Mouse (Mus musculus) kidney, postnatal 0 days (tissue): ENCODE measurements around the gene Fndc3b. TPM values are rescaled to one million over a fixed set of nuclear protein-coding genes. Genes with fewer than 3 reads are reported as not detected.

ENCODE experiments used
- ATAC-seq: fragments of 200-750 bp; cut with Nextera tagmentation; replicated peaks from 2 replicates; pipeline ENCODE4 v1.8.0; 2017; ENCODE audit warnings: low read depth, moderate number of reproducible peaks, moderate TSS enrichment, moderate library complexity; ENCODE audit not compliant: low FRiP score
- DNase-seq: peaks from one replicate; pipeline ENCODE4 v3.0.0-alpha.2; 2016; ENCODE audit warnings: low spot score
- H3K27ac ChIP-seq: fragments of 300-500 bp; sonication (generic); 2 replicates; pipeline ENCODE4 v1.5.1; 2014; ENCODE audit warnings: mild to moderate bottlenecking
- H3K27me3 ChIP-seq: fragments of 300-500 bp; sonication (generic); 2 replicates; pipeline ENCODE4 v1.6.1; 2014; ENCODE audit warnings: low read length, mixed read lengths; ENCODE audit not compliant: insufficient read depth
- H3K36me3 ChIP-seq: fragments of 300-500 bp; sonication (generic); 2 replicates; pipeline ENCODE4 v1.6.1; 2014; ENCODE audit warnings: low read length, mixed read lengths; ENCODE audit not compliant: insufficient read depth
- H3K4me1 ChIP-seq: fragments of 300-500 bp; sonication (generic); replicated peaks from 2 replicates; pipeline ENCODE4 v1.6.1; 2014; ENCODE audit warnings: antibody characterized with exemption, low read length, mixed read lengths; ENCODE audit not compliant: insufficient read depth
- H3K4me2 ChIP-seq: fragments of 300-500 bp; sonication (generic); 2 replicates; pipeline ENCODE4 v1.6.1; 2014; ENCODE audit warnings: mild to moderate bottlenecking, low read length, moderate library complexity, mixed read lengths
- H3K4me3 ChIP-seq: fragments of 300-500 bp; sonication (generic); replicated peaks from 2 replicates; pipeline ENCODE4 v1.5.1; 2014; ENCODE audit warnings: low read depth, low read length
- H3K9ac ChIP-seq: fragments of 300-500 bp; sonication (generic); 2 replicates; pipeline ENCODE4 v1.6.1; 2014; ENCODE audit warnings: low read depth, low read length
- H3K9me3 ChIP-seq: fragments of 300-500 bp; sonication (generic); replicated peaks from 2 replicates; pipeline ENCODE4 v1.6.1; 2016; ENCODE audit warnings: low read length, inconsistent platforms, mixed read lengths
- CTCF ChIP-seq: IDR thresholded peaks from 2 replicates; pipeline ENCODE4 v1.5.1; 2016; ENCODE audit warnings: antibody characterized with exemption, low read depth, mild to moderate bottlenecking, moderate library complexity
- WGBS: fragments of 180-500 bp; shearing (Covaris S2); extraction: QIAGEN DNeasy Blood & Tissue Kit; methylation state at CpG from one replicate; pipeline ENCODE4 v1.1.7; 2014; 5-methylcytosine and 5-hydroxymethylcytosine counted together
- polyA plus RNA-seq: library from polyadenylated mRNA; unstranded; fragments of >200 nt; fragmentation: Nextera tagmentation; extraction: Ambion mirVana; gene quantifications from 2 replicates; pipeline ENCODE4 v1.2.1, GENCODE M21; 2015

Gene Fndc3b
- polyA plus RNA-seq, 1 experiment from 2014 or later, result 23.1 TPM

DNA sequence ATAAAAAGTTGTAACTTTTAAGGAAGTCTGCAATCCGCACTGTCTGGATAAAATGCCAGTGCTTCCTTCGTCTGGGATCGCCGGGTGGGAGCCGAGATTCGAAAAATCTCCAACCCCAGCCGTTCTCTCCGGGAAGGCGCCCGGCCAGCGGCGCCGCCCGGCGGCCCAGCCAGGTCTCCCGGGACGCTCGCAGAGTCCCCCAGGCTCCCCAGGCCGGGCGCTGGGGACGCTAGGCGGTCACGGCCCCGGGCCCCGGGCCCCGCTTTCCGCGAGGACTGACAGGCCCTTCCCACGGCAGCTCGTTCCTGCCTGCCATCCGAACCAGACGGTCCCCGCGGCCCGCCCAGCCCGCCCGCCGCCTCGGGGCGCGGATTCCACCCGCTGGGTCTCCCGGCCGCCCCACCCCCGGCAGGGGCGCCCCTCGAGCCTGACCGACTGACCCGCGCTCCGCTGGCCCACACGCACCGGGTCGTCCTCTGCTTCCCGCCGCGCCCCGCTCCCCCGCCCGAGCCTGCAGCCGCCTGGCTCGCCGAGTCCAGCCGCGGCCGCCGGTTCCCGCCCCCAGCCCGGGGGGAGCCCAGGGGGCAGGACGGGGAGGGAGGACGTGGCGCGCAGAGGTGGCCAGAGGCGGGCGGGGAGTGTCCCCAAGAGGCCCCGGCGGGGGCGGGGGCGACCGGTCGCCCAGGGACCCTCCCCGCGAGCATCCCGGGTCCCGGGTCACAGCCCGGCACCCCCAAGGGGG lies 1.0 kb downstream of the Fndc3b start:
- Histone ChIP-seq H3K4me1 (peaks cover 23% of the 10 kb centered on the region), H3K9ac (peak overlapping the region; percentile 96), H3K27ac (peak overlapping the region; percentile 95), H3K4me2 (peak overlapping the region; percentile 80), H3K36me3 (no peaks in the 10 kb centered on the region), H3K9me3 (no peaks in the 10 kb centered on the region), H3K4me3 (peak overlapping the region; percentile 63), H3K27me3 (no peaks in the 10 kb centered on the region)
- ATAC-seq (peak; percentile 76), DNase-seq (peak; percentile 85)
- peak; percentile 18; the same call in 1 of the 2 replicates for TF ChIP-seq CTCF
- 0% methylated on average over 56 of the region's 86 CpGs for WGBS

DNA sequence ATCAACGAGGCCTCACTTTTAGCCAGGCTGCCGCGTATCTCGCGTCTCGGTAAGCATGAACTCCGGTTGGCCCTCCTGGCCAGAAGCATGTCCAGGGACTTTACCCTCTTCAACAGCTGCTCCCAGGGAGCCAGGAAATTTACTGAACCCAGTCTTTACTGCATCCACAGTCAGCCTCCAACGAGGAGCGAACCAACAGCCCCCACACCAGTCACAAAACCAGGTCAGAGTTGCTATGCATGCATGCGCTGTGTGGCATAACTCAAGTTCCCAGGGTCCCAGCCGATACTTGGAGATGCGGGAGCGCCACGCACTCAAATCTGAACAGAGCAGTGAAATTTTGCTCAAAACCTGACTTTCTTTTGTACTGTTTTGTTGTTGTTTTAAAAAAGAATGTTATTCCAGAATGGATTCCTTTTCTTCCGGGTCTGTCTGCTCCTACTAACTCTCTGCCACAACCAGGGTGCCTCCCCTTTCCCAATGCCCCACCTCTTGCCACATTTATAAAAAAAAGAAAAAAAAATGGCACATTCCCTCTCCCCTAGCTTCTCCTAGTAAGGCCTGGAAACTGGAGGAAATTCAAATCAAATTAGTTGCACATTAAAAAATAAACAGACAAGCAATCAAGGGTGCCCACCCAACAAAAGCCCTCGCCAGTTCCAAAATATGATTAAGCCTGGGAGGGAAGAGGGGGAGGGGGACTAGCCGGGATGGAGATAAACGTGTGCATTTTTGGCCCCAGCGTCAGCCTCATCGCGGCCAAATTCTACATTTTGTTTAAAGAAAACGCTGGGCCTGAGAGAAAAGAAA lies 1.8 kb downstream of the Fndc3b start:
- Histone ChIP-seq H3K27me3 (no peaks in the 10 kb centered on the region), H3K27ac (peak overlapping the region; percentile 95), H3K4me1 (peaks cover 31% of the 10 kb centered on the region), H3K9ac (peak overlapping the region; percentile 96), H3K4me3 (peak overlapping the region; percentile 63), H3K9me3 (no peaks in the 10 kb centered on the region), H3K36me3 (no peaks in the 10 kb centered on the region), H3K4me2 (peak overlapping the region; percentile 80)
- DNase-seq (peak; percentile 75), ATAC-seq (peak; percentile 6; the same call in 1 of the 2 replicates)
- WGBS, result 2% methylated on average over 22 of the region's 22 CpGs
- no peak for TF ChIP-seq CTCF

DNA sequence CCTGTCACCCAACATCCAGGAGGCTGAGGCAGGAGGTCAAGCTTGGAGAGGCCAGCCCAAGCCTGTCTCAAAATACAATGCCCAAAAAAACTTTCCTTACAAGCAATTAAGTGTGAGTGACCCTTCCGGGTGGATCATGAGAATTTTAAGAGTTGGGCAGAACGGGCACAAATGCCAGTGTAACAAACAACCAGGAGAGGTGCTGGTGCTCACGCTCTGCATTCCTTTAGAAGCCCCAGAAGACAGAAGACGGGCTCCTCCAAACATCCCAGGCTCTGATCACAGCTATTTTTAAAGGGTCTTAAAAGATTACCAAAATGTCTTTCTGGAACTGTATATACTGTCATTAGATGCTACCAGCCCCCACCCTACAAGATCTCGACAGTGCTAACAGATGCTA lies 2.5 kb downstream of the Fndc3b start:
- peak overlapping the region; percentile 95 for H3K27ac ChIP-seq

DNA sequence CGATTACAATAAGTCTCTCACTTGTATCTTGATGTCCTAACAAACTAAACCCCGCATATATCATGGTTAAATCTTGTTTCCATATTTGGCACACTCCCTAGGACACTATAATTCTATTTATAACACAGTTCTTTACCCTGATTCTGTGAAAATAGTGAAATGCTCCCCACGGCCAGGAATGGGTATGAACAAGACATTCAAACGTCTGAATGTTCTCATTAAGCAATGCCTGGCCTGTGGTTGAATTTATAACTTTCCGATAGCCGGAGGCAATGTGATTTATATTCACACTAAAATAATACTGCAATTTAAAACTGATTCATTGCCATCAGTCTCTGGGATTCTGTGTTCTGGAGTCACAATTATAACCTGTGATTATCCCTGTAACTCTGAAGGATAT lies 5.3 kb downstream of the Fndc3b start:
- peaks cover 32% of the 10 kb centered on the region; the same call in 1 of the 2 replicates for H3K4me1 ChIP-seq
- 0 out of 2 replicates have a peak overlapping the region, but pooled peaks have one; percentile 37 for H3K27ac ChIP-seq
- ATAC-seq (no peak), DNase-seq (no peak)
- no peak overlapping the region for H3K9ac ChIP-seq
- no peak overlapping the region for H3K4me3 ChIP-seq
- no peaks in the 10 kb centered on the region for H3K27me3 ChIP-seq
- H3K4me2 ChIP-seq, result no peak overlapping the region
- TF ChIP-seq CTCF, result no peak
- no peaks in the 10 kb centered on the region for H3K9me3 ChIP-seq
- WGBS, result 35% methylated on average over 6 of the region's 6 CpGs
- H3K36me3 ChIP-seq, result no peaks in the 10 kb centered on the region

More for the DNA sequence above, 2.5 kb downstream of the Fndc3b start:
- Histone ChIP-seq H3K27me3 (no peaks in the 10 kb centered on the region), H3K4me3 (peak overlapping the region; percentile 63), H3K36me3 (no peaks in the 10 kb centered on the region), H3K4me1 (peaks cover 32% of the 10 kb centered on the region), H3K9ac (peak overlapping the region; percentile 96; the same call in 1 of the 2 replicates), H3K9me3 (no peaks in the 10 kb centered on the region), H3K4me2 (peak overlapping the region; percentile 80)
- peak; percentile 16; the same call in 1 of the 2 replicates for TF ChIP-seq CTCF
- WGBS, result 15% methylated on average over 5 of the region's 5 CpGs
- DNase-seq, result no peak
- no peak for ATAC-seq

DNA sequence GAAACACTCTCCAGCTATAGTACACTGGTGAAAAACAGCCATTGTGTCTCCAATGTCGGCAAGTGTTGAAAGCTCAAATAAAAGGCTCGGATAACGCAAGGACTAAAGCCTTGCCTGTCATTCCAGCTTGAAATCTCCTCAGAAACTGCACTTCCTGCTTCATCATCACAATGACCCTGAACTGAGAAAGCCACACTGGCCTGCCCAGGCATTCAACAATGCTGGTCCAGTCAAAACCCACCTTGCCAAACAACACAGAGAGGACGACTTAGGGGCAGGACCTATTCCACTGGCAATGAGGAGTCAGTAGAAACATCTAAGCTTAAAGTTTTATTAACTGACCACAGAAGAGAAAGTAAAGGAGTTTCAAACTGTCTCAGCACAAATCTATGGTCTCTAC lies 6.1 kb downstream of the Fndc3b start:
- H3K36me3 ChIP-seq, result no peaks in the 10 kb centered on the region
- ATAC-seq (no peak), DNase-seq (no peak)
- 0 out of 2 replicates have a peak overlapping the region, but pooled peaks have one; percentile 37 for H3K27ac ChIP-seq
- no peak overlapping the region for H3K9ac ChIP-seq
- no peak overlapping the region for H3K4me3 ChIP-seq
- TF ChIP-seq CTCF, result no peak
- H3K27me3 ChIP-seq, result no peaks in the 10 kb centered on the region
- H3K9me3 ChIP-seq, result no peaks in the 10 kb centered on the region
- H3K4me1 ChIP-seq, result peaks cover 32% of the 10 kb centered on the region; the same call in 1 of the 2 replicates
- H3K4me2 ChIP-seq, result no peak overlapping the region
- WGBS, result 39% methylated on average over 4 of the region's 4 CpGs

DNA sequence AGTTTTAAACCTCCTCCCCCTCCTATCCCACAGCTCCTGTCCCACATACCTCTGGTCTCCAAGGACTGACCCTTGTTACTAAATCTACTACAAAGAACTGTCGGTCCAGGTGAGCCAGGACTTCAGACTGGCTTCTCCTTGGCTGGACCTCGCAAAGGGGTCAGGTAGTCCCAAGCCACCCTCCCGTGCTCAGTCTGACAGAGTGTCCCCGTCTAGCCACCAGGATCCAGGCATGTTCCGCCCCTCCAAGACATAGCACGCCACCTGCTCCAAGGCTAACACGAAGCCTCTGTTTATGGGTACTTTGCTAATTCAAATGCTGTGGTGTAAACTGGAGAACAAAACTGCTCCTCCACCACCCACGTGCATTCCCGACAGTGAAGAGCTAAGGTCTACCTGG lies 6.5 kb downstream of the Fndc3b start:
- ATAC-seq, result no peak
- WGBS, result 62% methylated on average over 9 of the region's 9 CpGs
- Histone ChIP-seq H3K36me3 (no peaks in the 10 kb centered on the region), H3K4me2 (no peak overlapping the region), H3K9ac (no peak overlapping the region), H3K27ac (no peak overlapping the region), H3K9me3 (no peaks in the 10 kb centered on the region), H3K4me3 (no peak overlapping the region), H3K27me3 (no peaks in the 10 kb centered on the region), H3K4me1 (peaks cover 32% of the 10 kb centered on the region; the same call in 1 of the 2 replicates)
- no peak for TF ChIP-seq CTCF
- no peak for DNase-seq
